Mouse (Mus musculus): ENCODE measurements around the gene Cyp2d40. TPM values are rescaled to one million over a fixed set of nuclear protein-coding genes. Genes with fewer than 3 reads are reported as not detected.
"Not testable (repeated sequence)": the region's sequence is repeated elsewhere in the genome, so short reads cannot be mapped to it uniquely, and the experiment has no call there.

Cyp2d40 gene
- polyA plus RNA-seq, 1 experiment from 2014 or later = not detected

GRCm38 (mm10) chr15:82747516-82747915, 16.5 kb downstream of the Cyp2d40 start:
- Histone ChIP-seq H3K27ac (ENCODE audit: low read length) (no peak overlapping the region), H3K4me1 (ENCODE audit: control insufficient read depth, insufficient read depth, low read length) (no peaks in the 10 kb centered on the region), H3K9ac (replicated peaks; ENCODE audit: low read depth, low read length) (no peak overlapping the region), H3K27me3 (ENCODE audit: control insufficient read depth, insufficient read depth, low read length) (no peaks in the 10 kb centered on the region), H3K36me3 (ENCODE audit: control insufficient read depth, insufficient read depth, low read length) (no peaks in the 10 kb centered on the region), H3K4me3 (ENCODE audit: low read depth, low read length) (no peak overlapping the region), H3K9me3 (ENCODE audit: control insufficient read depth, low read depth, low read length) (no peaks in the 10 kb centered on the region), H3K4me2 (replicated peaks; ENCODE audit: low read depth, low read length) (no peak overlapping the region)
- no peak for ATAC-seq (ENCODE audit: insufficient number of reproducible peaks, insufficient read depth, low FRiP score, low read depth)
- 64% methylated on average over 1 of the region's 1 CpGs for WGBS

DNA sequence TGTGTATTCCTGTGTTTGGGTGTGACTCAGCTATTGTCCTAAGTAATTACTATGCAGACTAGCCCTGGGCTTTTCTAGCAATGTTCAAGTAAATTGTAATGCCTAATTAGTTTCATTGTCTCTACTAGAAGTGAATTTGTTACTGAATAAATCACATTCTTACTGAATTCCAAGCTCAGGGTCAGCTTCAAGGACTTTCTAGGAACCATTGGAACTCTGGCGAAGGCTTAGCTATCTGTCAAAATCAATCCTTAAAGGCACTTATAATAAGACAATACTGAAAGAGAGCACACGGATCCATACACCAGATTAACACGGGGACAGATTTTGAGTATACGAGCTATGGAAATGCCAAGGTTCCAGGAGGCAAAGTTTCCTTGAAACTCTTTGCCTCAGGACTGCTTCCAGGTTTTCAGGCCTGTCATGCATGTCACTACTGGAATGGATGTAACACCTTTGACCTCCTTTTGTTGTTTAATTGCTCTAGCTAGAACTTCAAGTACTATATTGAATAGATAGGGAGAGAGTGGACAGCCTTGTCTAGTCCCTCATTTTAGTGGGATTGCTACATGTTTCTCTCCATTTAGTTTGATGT, 30.6 kb downstream of the Cyp2d40 start:
- not testable (repeated sequence) for H3K27ac ChIP-seq (ENCODE audit: low read length); H3K4me2 ChIP-seq (replicated peaks; ENCODE audit: low read depth, low read length); H3K9me3 ChIP-seq (ENCODE audit: control insufficient read depth, low read depth, low read length); H3K9ac ChIP-seq (replicated peaks; ENCODE audit: low read depth, low read length); H3K4me3 ChIP-seq (ENCODE audit: low read depth, low read length); ATAC-seq (ENCODE audit: insufficient number of reproducible peaks, insufficient read depth, low FRiP score, low read depth); H3K4me1 ChIP-seq (ENCODE audit: control insufficient read depth, insufficient read depth, low read length); H3K36me3 ChIP-seq (ENCODE audit: control insufficient read depth, insufficient read depth, low read length); H3K27me3 ChIP-seq (ENCODE audit: control insufficient read depth, insufficient read depth, low read length)
- WGBS = 92% methylated on average over 4 of the region's 4 CpGs

Small RNAs within 50 kb of the gene (microRNA-seq; reads per million reads assigned to microRNA genes)
- gene Gm27618 = not detected

Other genes starting within 250 kb of the Cyp2d40 start
- gene Cyp2d12, start 209.1 kb downstream of the Cyp2d40 start, polyA plus RNA-seq (2014; fragmentation: Nextera tagmentation; extraction: Ambion mirVana) = not detected in 2 replicates
- not detected in 2 replicates for gene Cyp2d34, start 143.2 kb downstream of the Cyp2d40 start, polyA plus RNA-seq (2014; fragmentation: Nextera tagmentation; extraction: Ambion mirVana)
- gene Cyp2d26, start 30.1 kb upstream of the Cyp2d40 start, polyA plus RNA-seq (2014; fragmentation: Nextera tagmentation; extraction: Ambion mirVana) = 10.7 and 12.1 TPM in 2 replicates
- gene Tcf20, start 223.7 kb upstream of the Cyp2d40 start, polyA plus RNA-seq (2014; fragmentation: Nextera tagmentation; extraction: Ambion mirVana) = 15.0 and 15.5 TPM in 2 replicates

Measured in stomach, embryonic 14.5 days (tissue).